Mouse (Mus musculus): ENCODE measurements around the gene Srbd1.

- TF ChIP-seq CTCF (IDR thresholded peaks at IDR 0.05; ENCODE audit: insufficient read depth, low read length) (no peak), POLR2A (IDR thresholded peaks at IDR 0.05; ENCODE audit: borderline replicate concordance, extremely low read depth, low read depth, low read length) (no peak)
Measured at GRCm38 (mm10) chr17:85971120-85971519, 173.9 kb downstream of the Srbd1 start.
